Mouse (Mus musculus) ES-Bruce4 (cell line): Measurements from ENCODE around the gene Rassf8.

Source experiments
- CTCF ChIP-seq: IDR thresholded peaks from one replicate; pipeline ENCODE4 v1.8.1; 2011; ENCODE audit warnings: low read depth, low read length
- EP300 ChIP-seq: IDR thresholded peaks from 2 replicates; pipeline ENCODE4 v1.6.1; 2011; ENCODE audit warnings: low read depth, low read length; ENCODE audit not compliant: insufficient read depth
- POLR2A ChIP-seq: IDR thresholded peaks from one replicate; pipeline ENCODE4 v1.8.1; 2011; ENCODE audit warnings: low read length; ENCODE audit not compliant: insufficient read depth

GRCm38 (mm10) chr6:145809566-145809965, 63.0 kb downstream of the Rassf8 start:
- TF ChIP-seq CTCF (no peak), POLR2A (no peak), EP300 (no peak)
